Mouse (Mus musculus): ENCODE results near the gene Gfi1.

- TF ChIP-seq CTCF (conservative IDR thresholded peaks at IDR 0.05; ENCODE audit: low read length) (no peak), POU5F1 (IDR thresholded peaks at IDR 0.05; ENCODE audit: borderline replicate concordance, low read length) (no peak)
Observed at GRCm38 (mm10) chr5:107719786-107720185, 6.0 kb downstream of the Gfi1 start.
